Mouse (Mus musculus) heart, adult 2 months (tissue): ENCODE measurements around the gene Trcg1.

Source experiments
- CTCF ChIP-seq: fragments of 200-600 bp; IDR thresholded peaks from 2 replicates; pipeline ENCODE4 v1.8.1; 2022; ENCODE audit warnings: antibody characterized with exemption, mild to moderate bottlenecking, moderate library complexity
- EP300 ChIP-seq: fragments of 200-500 bp; IDR thresholded peaks from 2 replicates; pipeline ENCODE4 v1.6.1; 2011; ENCODE audit warnings: low read depth, low read length, control low read depth; ENCODE audit not compliant: insufficient read depth
- POLR2A ChIP-seq: fragments of 200-500 bp; IDR thresholded peaks from 2 replicates; pipeline ENCODE4 v1.6.1; 2011; ENCODE audit warnings: mild to moderate bottlenecking, low read depth, low read length, control low read depth; ENCODE audit not compliant: insufficient read depth

GRCm38 (mm10) chr9:57282686-57283085 lies 46.3 kb downstream of the Trcg1 start:
- no peak for TF ChIP-seq CTCF
- no peak for TF ChIP-seq EP300
- no peak for TF ChIP-seq POLR2A
